Mouse (Mus musculus): ENCODE measurements around the gene Msx1. TPM values are rescaled to one million over a fixed set of nuclear protein-coding genes. Genes with fewer than 3 reads are reported as not detected.
A peak's percentile ranks its signal among the peaks of the same experiment; 100 is the strongest.

Msx1 gene
- polyA plus RNA-seq, 1 experiment from 2014 or later: 3.3 TPM

GRCm38 (mm10) chr5:37828001-37828400 lies 3.6 kb upstream of the Msx1 start:
- Histone ChIP-seq H3K27ac (ENCODE audit: low read length) (no peak overlapping the region), H3K27me3 (ENCODE audit: control insufficient read depth, insufficient read depth, low read depth, low read length) (peaks cover 96% of the 10 kb centered on the region), H3K4me2 (ENCODE audit: low read depth, low read length) (no peak overlapping the region), H3K9ac (ENCODE audit: low read length) (no peak overlapping the region), H3K4me1 (replicated peaks; ENCODE audit: control insufficient read depth, insufficient read depth, low read length) (peaks cover 17% of the 10 kb centered on the region), H3K9me3 (ENCODE audit: control insufficient read depth, low read length) (peaks cover 2% of the 10 kb centered on the region; the same call in 1 of the 2 replicates), H3K4me3 (ENCODE audit: low read length) (no peak overlapping the region), H3K36me3 (ENCODE audit: control insufficient read depth, insufficient read depth, low read length) (no peaks in the 10 kb centered on the region)
- WGBS: 1% methylated on average over 14 of the region's 14 CpGs
- ATAC-seq (ENCODE audit: low read depth): no peak

- no peaks in the 10 kb centered on the region for H3K36me3 ChIP-seq (ENCODE audit: control insufficient read depth, insufficient read depth, low read length)
- no peak overlapping the region for H3K4me3 ChIP-seq (ENCODE audit: low read length)
- H3K27me3 ChIP-seq (ENCODE audit: control insufficient read depth, insufficient read depth, low read depth, low read length): peaks cover 96% of the 10 kb centered on the region
- no peak for ATAC-seq (ENCODE audit: low read depth)
- peaks cover 17% of the 10 kb centered on the region for H3K4me1 ChIP-seq (replicated peaks; ENCODE audit: control insufficient read depth, insufficient read depth, low read length)
- H3K27ac ChIP-seq (ENCODE audit: low read length): no peak overlapping the region
- H3K9me3 ChIP-seq (ENCODE audit: control insufficient read depth, low read length): peaks cover 2% of the 10 kb centered on the region; the same call in 1 of the 2 replicates
- H3K4me2 ChIP-seq (ENCODE audit: low read depth, low read length): no peak overlapping the region
- H3K9ac ChIP-seq (ENCODE audit: low read length): no peak overlapping the region
- 1% methylated on average over 9 of the region's 9 CpGs for whole genome bisulfite sequencing
Observed at GRCm38 (mm10) chr5:37827626-37827950, 3.2 kb upstream of the Msx1 start.

- Histone ChIP-seq H3K4me2 (ENCODE audit: low read depth, low read length) (no peak overlapping the region), H3K27ac (ENCODE audit: low read length) (no peak overlapping the region), H3K9ac (ENCODE audit: low read length) (no peak overlapping the region), H3K4me3 (ENCODE audit: low read length) (no peak overlapping the region), H3K36me3 (ENCODE audit: control insufficient read depth, insufficient read depth, low read length) (no peaks in the 10 kb centered on the region), H3K27me3 (ENCODE audit: control insufficient read depth, insufficient read depth, low read depth, low read length) (peaks cover 96% of the 10 kb centered on the region), H3K4me1 (replicated peaks; ENCODE audit: control insufficient read depth, insufficient read depth, low read length) (peaks cover 17% of the 10 kb centered on the region), H3K9me3 (ENCODE audit: control insufficient read depth, low read length) (peaks cover 2% of the 10 kb centered on the region; the same call in 1 of the 2 replicates)
- WGBS: under 1% methylated on average over 59 of the region's 59 CpGs
- no peak for ATAC-seq (ENCODE audit: low read depth)
Observed at GRCm38 (mm10) chr5:37826706-37827625, 2.6 kb upstream of the Msx1 start.

GRCm38 (mm10) chr5:37825611-37826445 lies 1.4 kb upstream of the Msx1 start:
- Histone ChIP-seq H3K4me3 (ENCODE audit: low read length) (no peak overlapping the region), H3K27ac (ENCODE audit: low read length) (no peak overlapping the region), H3K36me3 (ENCODE audit: control insufficient read depth, insufficient read depth, low read length) (no peaks in the 10 kb centered on the region), H3K27me3 (ENCODE audit: control insufficient read depth, insufficient read depth, low read depth, low read length) (peaks cover 95% of the 10 kb centered on the region), H3K4me1 (replicated peaks; ENCODE audit: control insufficient read depth, insufficient read depth, low read length) (peaks cover 17% of the 10 kb centered on the region), H3K9ac (ENCODE audit: low read length) (no peak overlapping the region), H3K9me3 (ENCODE audit: control insufficient read depth, low read length) (peaks cover 2% of the 10 kb centered on the region; the same call in 1 of the 2 replicates), H3K4me2 (ENCODE audit: low read depth, low read length) (no peak overlapping the region)
- WGBS: 2% methylated on average over 37 of the region's 37 CpGs
- ATAC-seq (ENCODE audit: low read depth): no peak

- WGBS: 9% methylated on average over 7 of the region's 7 CpGs
- no peaks in the 10 kb centered on the region for H3K36me3 ChIP-seq (ENCODE audit: control insufficient read depth, insufficient read depth, low read length)
- no peak for ATAC-seq (ENCODE audit: low read depth)
- no peak overlapping the region for H3K9ac ChIP-seq (ENCODE audit: low read length)
- H3K4me2 ChIP-seq (ENCODE audit: low read depth, low read length): no peak overlapping the region
- peaks cover 17% of the 10 kb centered on the region for H3K4me1 ChIP-seq (replicated peaks; ENCODE audit: control insufficient read depth, insufficient read depth, low read length)
- H3K4me3 ChIP-seq (ENCODE audit: low read length): no peak overlapping the region
- no peak overlapping the region for H3K27ac ChIP-seq (ENCODE audit: low read length)
- H3K27me3 ChIP-seq (ENCODE audit: control insufficient read depth, insufficient read depth, low read depth, low read length): peaks cover 95% of the 10 kb centered on the region
- H3K9me3 ChIP-seq (ENCODE audit: control insufficient read depth, low read length): peaks cover 2% of the 10 kb centered on the region; the same call in 1 of the 2 replicates
Observed at GRCm38 (mm10) chr5:37825111-37825600, 773 bp upstream of the Msx1 start.

- no peak overlapping the region for H3K27ac ChIP-seq (ENCODE audit: low read length)
- H3K36me3 ChIP-seq (ENCODE audit: control insufficient read depth, insufficient read depth, low read length): no peaks in the 10 kb centered on the region
- peak overlapping the region; percentile 41 for H3K9ac ChIP-seq (ENCODE audit: low read length)
- no peaks in the 10 kb centered on the region for H3K9me3 ChIP-seq (ENCODE audit: control insufficient read depth, low read length)
- peaks cover 96% of the 10 kb centered on the region for H3K27me3 ChIP-seq (ENCODE audit: control insufficient read depth, insufficient read depth, low read depth, low read length)
- under 1% methylated on average over 55 of the region's 58 CpGs for WGBS
- peak overlapping the region; percentile 91 for H3K4me2 ChIP-seq (ENCODE audit: low read depth, low read length)
- peak; percentile 48 for ATAC-seq (ENCODE audit: low read depth)
- H3K4me3 ChIP-seq (ENCODE audit: low read length): peak overlapping the region; percentile 59
- peaks cover 17% of the 10 kb centered on the region for H3K4me1 ChIP-seq (replicated peaks; ENCODE audit: control insufficient read depth, insufficient read depth, low read length)
Observed at GRCm38 (mm10) chr5:37823721-37824460, 492 bp downstream of the Msx1 start.

- H3K9ac ChIP-seq (ENCODE audit: low read length): peak overlapping the region; percentile 41
- no peak overlapping the region for H3K27ac ChIP-seq (ENCODE audit: low read length)
- H3K4me1 ChIP-seq (replicated peaks; ENCODE audit: control insufficient read depth, insufficient read depth, low read length): peaks cover 17% of the 10 kb centered on the region
Observed at GRCm38 (mm10) chr5:37822791-37823720, 1.3 kb downstream of the Msx1 start.

GRCm38 (mm10) chr5:37822116-37822707 lies 2.2 kb downstream of the Msx1 start:
- Histone ChIP-seq H3K9ac (ENCODE audit: low read length) (no peak overlapping the region), H3K4me1 (replicated peaks; ENCODE audit: control insufficient read depth, insufficient read depth, low read length) (peaks cover 17% of the 10 kb centered on the region), H3K36me3 (ENCODE audit: control insufficient read depth, insufficient read depth, low read length) (no peaks in the 10 kb centered on the region), H3K27ac (ENCODE audit: low read length) (no peak overlapping the region), H3K27me3 (ENCODE audit: control insufficient read depth, insufficient read depth, low read depth, low read length) (peaks cover 96% of the 10 kb centered on the region), H3K9me3 (ENCODE audit: control insufficient read depth, low read length) (no peaks in the 10 kb centered on the region), H3K4me3 (ENCODE audit: low read length) (no peak overlapping the region), H3K4me2 (ENCODE audit: low read depth, low read length) (no peak overlapping the region)
- no peak for ATAC-seq (ENCODE audit: low read depth)
- whole genome bisulfite sequencing: 18% methylated on average over 11 of the region's 11 CpGs

More at GRCm38 (mm10) chr5:37822791-37823720, 1.3 kb downstream of the Msx1 start:
- Histone ChIP-seq H3K4me3 (ENCODE audit: low read length) (peak overlapping the region; percentile 59), H3K27me3 (ENCODE audit: control insufficient read depth, insufficient read depth, low read depth, low read length) (peaks cover 96% of the 10 kb centered on the region), H3K36me3 (ENCODE audit: control insufficient read depth, insufficient read depth, low read length) (no peaks in the 10 kb centered on the region), H3K4me2 (ENCODE audit: low read depth, low read length) (peak overlapping the region; percentile 91), H3K9me3 (ENCODE audit: control insufficient read depth, low read length) (no peaks in the 10 kb centered on the region)
- ATAC-seq (ENCODE audit: low read depth): no peak
- 1% methylated on average over 42 of the region's 42 CpGs for WGBS
